Mouse (Mus musculus): ENCODE data around the gene Gm21394.
"Not testable (repeated sequence)": the region's sequence is repeated elsewhere in the genome, so short reads cannot be mapped to it uniquely, and the experiment has no call there.

Gene Gm21394

GRCm38 (mm10) chrY:84564807-84565206 is at the start of gene Gm21394:
TSS of gene Gm21394 (minus strand) at chrY:84564907.
- not testable (repeated sequence) for DNase-seq (ENCODE audit: low spot score)

All from c-Kit-positive CD71-positive TER-119-positive erythroid progenitor cells, embryonic 14.5 days (primary cell).